In genomic region chr16:20334918-20335317, GRCm38 (mm10) we compare ENCODE assay signal across 34 mouse cellular contexts. TPM values are rescaled to one million over a fixed set of nuclear protein-coding genes. Genes with fewer than 3 reads are reported as not detected.
"Had no signal": no experiment of that assay in that cellular context is flagged by ENCODE, and none has a peak within 500 bp of the region (broad histone marks: within the 10 kb centered on the region; RNA-seq: fewer than 3 reads in every experiment).

No protein-coding gene starts in this region.

- H3K4me2 ChIP-seq: limb, embryonic 12.5 days; limb, embryonic 13.5 days; limb, embryonic 15.5 days; liver, embryonic 11.5 days; liver, embryonic 12.5 days; liver, embryonic 13.5 days; liver, embryonic 15.5 days; lung, embryonic 14.5 days; lung, embryonic 15.5 days; midbrain, embryonic 11.5 days; midbrain, embryonic 12.5 days; midbrain, embryonic 13.5 days; midbrain, embryonic 15.5 days; neural tube, embryonic 12.5 days had no signal

- H3K27me3 ChIP-seq: limb, embryonic 12.5 days; limb, embryonic 13.5 days; limb, embryonic 15.5 days; liver, embryonic 12.5 days; liver, embryonic 13.5 days; liver, embryonic 15.5 days; lung, embryonic 15.5 days; megakaryocyte, embryonic 14.5 days; midbrain, embryonic 12.5 days; midbrain, embryonic 13.5 days; midbrain, embryonic 15.5 days; neural tube, embryonic 12.5 days had no signal

- DNase-seq: left cerebral cortex, postnatal 4 days; liver; liver, embryonic 13.5 days; liver, postnatal 0 days; lung, adult 18-20 months; lung, adult 2 months; lung, embryonic 14.5 days; lung, postnatal 10 days; lung, postnatal 14 days; lung, postnatal 36 days; lung, postnatal 4 days; midbrain, embryonic 14.5 days had no signal

- H3K4me3 ChIP-seq: limb, embryonic 10.5 days; limb, embryonic 12.5 days; limb, embryonic 13.5 days; limb, embryonic 15.5 days; liver, embryonic 12.5 days; liver, embryonic 13.5 days; liver, embryonic 15.5 days; lung, embryonic 15.5 days; megakaryocyte, embryonic 14.5 days; midbrain, embryonic 10.5 days; midbrain, embryonic 12.5 days; midbrain, embryonic 13.5 days; midbrain, embryonic 15.5 days; neural tube, embryonic 12.5 days had no signal

RNA-seq across cellular contexts. Expression of gene Cyp2ab1, which starts 9.7 kb away (rescaled TPM):
- polyA plus RNA-seq: limb, embryonic 10.5 days; limb, embryonic 11.5 days; limb, embryonic 12.5 days; limb, embryonic 13.5 days; liver, embryonic 11.5 days; liver, embryonic 12.5 days; liver, embryonic 13.5 days; liver, embryonic 14.5 days; liver, embryonic 16.5 days; liver, postnatal 0 days; lung, embryonic 14.5 days; lung, embryonic 16.5 days; midbrain, embryonic 10.5 days; midbrain, embryonic 11.5 days; midbrain, embryonic 12.5 days; midbrain, embryonic 13.5 days; midbrain, embryonic 14.5 days; midbrain, embryonic 15.5 days; midbrain, embryonic 16.5 days; midbrain, postnatal 0 days; neural tube, embryonic 11.5 days; neural tube, embryonic 12.5 days had no signal
